Mouse (Mus musculus) liver, postnatal 0 days (tissue): ENCODE data around the gene Ebi3.

Source experiments
- CTCF ChIP-seq: sonication (generic); IDR thresholded peaks from 2 replicates; pipeline ENCODE4 v1.5.1; 2016; ENCODE audit warnings: antibody characterized with exemption, low read depth
- EP300 ChIP-seq: IDR thresholded peaks from 2 replicates; pipeline ENCODE4 v1.6.1; 2016; ENCODE audit warnings: antibody characterized with exemption, low read depth, mild to moderate bottlenecking

- TF ChIP-seq CTCF, result no peak
- TF ChIP-seq EP300, result no peak
These were observed 19.2 kb upstream of the Ebi3 start for GRCm38 (mm10) chr17:55933191-55933590.
